Mouse (Mus musculus): Measurements from ENCODE around the gene Sf3a1.

DNA sequence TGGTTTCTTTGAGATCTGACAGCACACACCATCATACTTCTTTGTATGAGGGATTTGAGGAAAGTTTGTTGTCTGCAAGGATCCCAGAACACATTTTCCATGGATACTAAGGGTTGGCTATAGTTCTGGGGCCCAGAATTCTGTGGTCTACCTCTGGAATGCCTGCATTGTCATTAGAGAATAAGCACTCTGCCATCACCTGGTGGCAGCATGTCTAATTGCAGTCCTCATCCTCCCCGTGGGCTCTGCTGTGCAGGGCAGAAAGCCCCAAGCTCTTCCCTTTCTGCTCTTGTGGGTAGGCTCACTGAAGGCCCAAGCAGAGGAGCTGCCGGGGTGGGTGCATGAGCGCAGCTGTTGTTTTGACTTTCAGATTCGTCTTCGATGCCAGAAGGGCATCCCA, 49.4 kb downstream of the Sf3a1 start:
- TF ChIP-seq CTCF (IDR thresholded peaks at IDR 0.05; ENCODE audit: extremely low read depth, insufficient read length, insufficient replicate concordance, low read depth, low read length) = no peak
- no peak for TF ChIP-seq POLR2A (IDR thresholded peaks at IDR 0.05; ENCODE audit: low read depth, low read length)

Data from small intestine, adult 2 months (tissue).